Mouse (Mus musculus) CD8-positive naive resting alpha-beta T cell, adult 2 months (primary cell): ENCODE measurements at regions not wholly inside any gene's neighbourhood (a gene's known extent, or its start where the extent isn't known, plus 50 kb on each side); places are given as distances from the start of the nearest gene placed in this dataset.

Experiments used
- DNase-seq, 2 experiments: peaks; one replicate each; pipeline ENCODE4 v3.0.0; 2022; ENCODE audit warnings: low read depth in 2 of 2, low spot score in 2 of 2

- no peak for DNase-seq
Measured at GRCm38 (mm10) chr4:31468306-31468705, 495.6 kb upstream of the Map3k7 start.

GRCm38 (mm10) chr4:31469803-31470202 lies 494.1 kb upstream of the Map3k7 start:
- no peak for DNase-seq

- no peak for DNase-seq
Measured at GRCm38 (mm10) chr4:31492535-31492934, 471.4 kb upstream of the Map3k7 start.

- DNase-seq = no peak
Measured at GRCm38 (mm10) chr4:31493087-31493511, 470.8 kb upstream of the Map3k7 start.

GRCm38 (mm10) chr4:31499888-31500287 lies 464.0 kb upstream of the Map3k7 start:
- DNase-seq = no peak

- no peak for DNase-seq
Measured at GRCm38 (mm10) chr4:31500432-31500831, 463.5 kb upstream of the Map3k7 start.

GRCm38 (mm10) chr4:31525638-31526207 lies 438.2 kb upstream of the Map3k7 start:
- DNase-seq = no peak

- DNase-seq = no peak
Measured at GRCm38 (mm10) chr4:31536811-31537210, 427.1 kb upstream of the Map3k7 start.

- DNase-seq = no peak
Measured at GRCm38 (mm10) chr4:31553780-31554394, 410.0 kb upstream of the Map3k7 start.

GRCm38 (mm10) chr4:31555077-31555476 lies 408.8 kb upstream of the Map3k7 start:
- no peak for DNase-seq

GRCm38 (mm10) chr4:31557261-31557660 lies 406.6 kb upstream of the Map3k7 start:
- no peak for DNase-seq

- no peak for DNase-seq
Measured at GRCm38 (mm10) chr4:31560305-31560704, 403.6 kb upstream of the Map3k7 start.

GRCm38 (mm10) chr4:31561183-31561582 lies 402.7 kb upstream of the Map3k7 start:
- no peak for DNase-seq

- DNase-seq = no peak
Measured at GRCm38 (mm10) chr4:31561823-31562222, 402.1 kb upstream of the Map3k7 start.

- no peak for DNase-seq
Measured at GRCm38 (mm10) chr4:31566158-31566557, 397.7 kb upstream of the Map3k7 start.

- no peak for DNase-seq
Measured at GRCm38 (mm10) chr4:31566834-31567233, 397.1 kb upstream of the Map3k7 start.

GRCm38 (mm10) chr4:31569687-31570086 lies 394.2 kb upstream of the Map3k7 start:
- DNase-seq = no peak

GRCm38 (mm10) chr4:31576982-31577579 lies 386.8 kb upstream of the Map3k7 start:
- no peak for DNase-seq

GRCm38 (mm10) chr4:31583495-31583894 lies 380.4 kb upstream of the Map3k7 start:
- no peak for DNase-seq

GRCm38 (mm10) chr4:31584171-31584570 lies 379.7 kb upstream of the Map3k7 start:
- no peak for DNase-seq

- no peak for DNase-seq
Measured at GRCm38 (mm10) chr4:31594089-31594488, 369.8 kb upstream of the Map3k7 start.

GRCm38 (mm10) chr4:31601536-31601935 lies 362.4 kb upstream of the Map3k7 start:
- no peak for DNase-seq

- no peak for DNase-seq
Measured at GRCm38 (mm10) chr4:31603776-31604175, 360.1 kb upstream of the Map3k7 start.
